15 mouse cellular contexts compared by ENCODE assay signal in genomic region chr12:102422623-102423320, GRCm38 (mm10). TPM values are rescaled to one million over a fixed set of nuclear protein-coding genes. Genes with fewer than 3 reads are reported as not detected.
A peak's percentile ranks its signal among the peaks of the same experiment; 100 is the strongest.
DNase-seq lines count a peak whose midpoint lies in the region; ATAC-seq and TF ChIP-seq lines count a peak whose summit lies in the region.
"Had no signal": no experiment of that assay in that cellular context is flagged by ENCODE, and none has a peak within 500 bp of the region (broad histone marks: within the 10 kb centered on the region; RNA-seq: fewer than 3 reads in every experiment).

No protein-coding gene starts in this region.

- H3K27ac ChIP-seq in heart, embryonic 13.5 days (replicated peaks) = peak overlapping the region; percentile 82
- 0 out of 2 replicates have a peak overlapping the region, but pooled peaks have one; percentile 8 for H3K27ac ChIP-seq in bone marrow macrophage, adult 2 months (ENCODE audit: insufficient read depth, low read depth, low read length)
- H3K27ac ChIP-seq: forebrain, embryonic 13.5 days; limb, embryonic 15.5 days; midbrain, embryonic 12.5 days; stomach, embryonic 15.5 days had no signal

- peak overlapping the region; percentile 13; the same call in 1 of the 2 replicates for H3K4me2 ChIP-seq in heart, embryonic 13.5 days
- H3K4me2 ChIP-seq: forebrain, embryonic 13.5 days; limb, embryonic 15.5 days; midbrain, embryonic 12.5 days; stomach, embryonic 15.5 days had no signal

- no peaks in the 10 kb centered on the region for H3K27me3 ChIP-seq in heart, embryonic 13.5 days (replicated peaks)
- H3K27me3 ChIP-seq: forebrain, embryonic 13.5 days; limb, embryonic 15.5 days; midbrain, embryonic 12.5 days; stomach, embryonic 15.5 days had no signal

- H3K36me3 ChIP-seq in heart, embryonic 13.5 days = peaks cover 15% of the 10 kb centered on the region
- H3K36me3 ChIP-seq: stomach, embryonic 15.5 days had no signal

- TF ChIP-seq CTCF in bone marrow macrophage, adult 2 months (IDR thresholded peaks at IDR 0.05; ENCODE audit: low read depth, low read length) = no peak

- no peak for TF ChIP-seq POLR2A in bone marrow macrophage, adult 2 months (IDR thresholded peaks at IDR 0.05; ENCODE audit: borderline replicate concordance, low read depth, low read length)

- H3K4me3 ChIP-seq in heart, embryonic 13.5 days = no peak overlapping the region
- H3K4me3 ChIP-seq in bone marrow macrophage, adult 2 months (ENCODE audit: insufficient read depth, low read length) = no peak overlapping the region
- H3K4me3 ChIP-seq: forebrain, embryonic 13.5 days; limb, embryonic 15.5 days; midbrain, embryonic 12.5 days; stomach, embryonic 15.5 days had no signal

- no peak overlapping the region for H3K9ac ChIP-seq in heart, embryonic 13.5 days
- H3K9ac ChIP-seq: forebrain, embryonic 13.5 days; limb, embryonic 15.5 days; liver, postnatal 0 days; midbrain, embryonic 12.5 days; stomach, embryonic 15.5 days had no signal

- peak; percentile 6; the same call in 1 of the 2 replicates for ATAC-seq in heart, embryonic 13.5 days (ENCODE audit: extremely low read depth, insufficient number of reproducible peaks, low FRiP score, low TSS enrichment)
- ATAC-seq: CD4-positive, CD25-positive, alpha-beta regulatory T cell, adult 4 months; forebrain, embryonic 13.5 days; liver, postnatal 0 days had no signal

- 64% methylated on average over 11 of the region's 11 CpGs for WGBS in heart, embryonic 13.5 days

- no peak for DNase-seq in heart, adult 18-20 months
- peak; percentile 53 to 62 for DNase-seq in kidney, postnatal 25 days
- no peak for DNase-seq in kidney, postnatal 10 days
- peak; percentile 59 to 61 for DNase-seq in kidney, postnatal 36 days
- DNase-seq in adrenal gland, adult 18-20 months (ENCODE audit: low spot score in 2 of 2) = no peak
- DNase-seq: cerebellum, adult 8-10 months; liver, postnatal 0 days; spleen, adult 18-20 months had no signal

- peaks cover 68% of the 10 kb centered on the region for H3K4me1 ChIP-seq in heart, embryonic 13.5 days
- peaks cover 61% of the 10 kb centered on the region for H3K4me1 ChIP-seq in bone marrow macrophage, adult 2 months (ENCODE audit: control insufficient read depth, insufficient read depth, low read length)
- H3K4me1 ChIP-seq: stomach, embryonic 15.5 days had no signal

- H3K9me3 ChIP-seq in heart, embryonic 13.5 days = peaks cover 6% of the 10 kb centered on the region; the same call in 1 of the 2 replicates
- H3K9me3 ChIP-seq: forebrain, embryonic 13.5 days; limb, embryonic 15.5 days; midbrain, embryonic 12.5 days; stomach, embryonic 15.5 days had no signal

RNA-seq across cellular contexts. Expression of gene Lgmn, which starts 16.8 kb away (rescaled TPM):
- polyA plus RNA-seq in heart, embryonic 13.5 days (2015; fragmentation: Nextera tagmentation; extraction: Ambion mirVana) = 119 and 122 TPM in 2 replicates
- total RNA-seq in heart, adult 18-20 months (2021) = 10 to 100 TPM; 60.6 to 61.5 TPM
- polyA plus RNA-seq in bone marrow macrophage, adult 2 months (2012; ENCODE audit: insufficient read depth, insufficient read length, missing spikeins) = 1,528 and 1,623 TPM in 2 replicates
- 100 to 1,000 TPM in 1 of 2 experiments, 10 to 100 TPM in 1; 99.7 to 114 TPM for total RNA-seq in adrenal gland, adult 18-20 months (2021)

RNA-seq across cellular contexts. Expression of gene Golga5, which starts 46.2 kb away (rescaled TPM):
- 22.3 and 22.8 TPM in 2 replicates for polyA plus RNA-seq in heart, embryonic 13.5 days (2015; fragmentation: Nextera tagmentation; extraction: Ambion mirVana)
- total RNA-seq in heart, adult 18-20 months (2021) = 10 to 100 TPM; 25.7 to 28.3 TPM
- polyA plus RNA-seq in bone marrow macrophage, adult 2 months (2012; ENCODE audit: insufficient read depth, insufficient read length, missing spikeins) = 28.1 and 30.3 TPM in 2 replicates
- total RNA-seq in adrenal gland, adult 18-20 months (2021) = 10 to 100 TPM; 31.3 to 40.2 TPM

Comparison
In these comparisons a context has a peak if more than half of its experiments do, and no peak if none do; other contexts are left out.
1. DNase-seq: peak in kidney, postnatal 25 days (2 of 2) and kidney, postnatal 36 days (2 of 2); none in heart, adult 18-20 months (0 of 2), kidney, postnatal 10 days (single experiment) and adrenal gland, adult 18-20 months (0 of 2).